Mouse (Mus musculus) Muller cell, postnatal 12 days (primary cell): ENCODE results near the gene Pdcd10.

Experiments
- DNase-seq: peaks from one replicate; pipeline ENCODE4 v3.0.0-alpha.2; 2015; ENCODE audit errors: inconsistent ontology term

Pdcd10 gene

DNA sequence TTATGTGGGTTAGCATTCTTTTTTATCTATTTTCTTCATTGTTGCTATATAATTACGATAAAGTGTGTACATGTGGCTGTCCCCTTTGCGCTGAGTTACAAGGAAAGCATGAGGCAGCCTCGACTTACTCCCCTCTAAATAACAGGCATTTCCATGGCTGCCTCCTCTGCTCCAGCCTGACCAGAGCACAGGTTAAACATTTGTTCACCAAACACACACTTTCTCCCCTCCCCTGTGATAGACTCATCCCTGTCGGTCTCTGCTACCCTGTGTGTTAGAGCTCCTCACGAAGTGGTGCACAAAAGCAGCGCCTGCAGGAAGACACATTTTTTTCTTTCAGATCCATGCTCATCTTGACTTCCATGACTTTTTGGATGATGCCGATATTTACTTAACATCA, 82.0 kb downstream of the Pdcd10 start:
- no peak for DNase-seq

DNA sequence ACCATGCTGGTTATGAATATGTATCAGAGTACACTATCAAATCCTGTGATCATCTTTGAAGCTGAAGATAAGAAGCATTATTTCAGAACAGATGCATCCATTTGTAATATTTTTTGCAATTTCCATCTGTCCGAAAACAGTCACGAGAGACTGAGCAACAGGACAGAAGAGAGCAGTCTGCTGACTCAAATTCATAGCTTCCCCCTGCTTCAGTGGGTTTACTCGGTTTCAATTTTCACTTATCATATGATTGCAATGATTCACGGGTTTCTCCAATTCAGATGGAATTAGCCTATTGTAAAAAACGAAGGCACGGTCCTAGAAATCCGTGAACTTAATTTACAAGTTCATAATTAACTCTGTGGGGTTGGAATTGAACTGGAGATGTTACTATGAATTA, 88.5 kb downstream of the Pdcd10 start:
- no peak for DNase-seq
